Mouse (Mus musculus) ovary, postnatal 14 days (tissue): ENCODE results near the gene Sat2.
"Not testable (repeated sequence)": the region's sequence is repeated elsewhere in the genome, so short reads cannot be mapped to it uniquely, and the experiment has no call there.

ENCODE experiments used
- DNase-seq: peaks from one replicate; pipeline ENCODE4 v3.0.0; 2022; ENCODE audit warnings: low spot score

Sat2 gene

DNA sequence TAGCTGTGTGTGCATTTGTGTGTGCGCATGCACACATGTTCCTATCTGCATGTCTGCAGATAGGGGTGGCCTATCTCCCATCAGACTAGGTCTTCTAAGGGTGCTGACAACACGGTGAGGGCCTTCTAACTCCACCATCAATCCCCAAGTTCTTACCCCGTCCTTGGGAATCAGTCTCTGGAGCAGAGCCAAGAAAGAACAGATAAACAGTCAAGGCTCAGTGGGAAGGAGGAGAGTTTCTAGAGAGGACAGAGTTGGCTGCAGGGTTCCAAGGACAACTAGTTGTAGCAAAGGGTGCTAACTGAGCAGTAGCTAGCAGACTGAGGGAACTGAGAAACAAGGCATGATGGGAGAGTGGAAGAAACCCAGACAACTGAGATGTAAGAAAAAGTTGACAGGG is 20.1 kb upstream of the Sat2 start:
- no peak for DNase-seq

DNA sequence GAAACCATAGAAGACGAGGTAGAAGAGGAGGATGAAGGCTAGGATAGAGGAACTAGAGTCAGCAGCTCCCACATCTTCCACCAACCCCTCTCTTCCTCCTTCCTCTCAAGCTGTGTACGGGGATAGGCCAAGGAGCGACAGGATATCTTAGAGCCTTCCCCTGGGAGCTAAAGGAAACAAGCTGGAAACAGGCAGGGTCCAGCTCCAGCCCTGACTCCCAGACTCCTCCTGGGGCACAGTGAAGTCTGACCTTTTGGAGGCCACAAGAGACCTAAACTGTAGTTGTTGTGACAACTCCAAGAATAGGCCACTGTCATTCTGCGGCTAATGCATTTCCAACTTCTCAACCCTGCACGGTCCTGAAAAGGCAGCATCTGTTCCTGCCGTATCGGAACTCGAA is 18.3 kb upstream of the Sat2 start:
- no peak for DNase-seq

DNA sequence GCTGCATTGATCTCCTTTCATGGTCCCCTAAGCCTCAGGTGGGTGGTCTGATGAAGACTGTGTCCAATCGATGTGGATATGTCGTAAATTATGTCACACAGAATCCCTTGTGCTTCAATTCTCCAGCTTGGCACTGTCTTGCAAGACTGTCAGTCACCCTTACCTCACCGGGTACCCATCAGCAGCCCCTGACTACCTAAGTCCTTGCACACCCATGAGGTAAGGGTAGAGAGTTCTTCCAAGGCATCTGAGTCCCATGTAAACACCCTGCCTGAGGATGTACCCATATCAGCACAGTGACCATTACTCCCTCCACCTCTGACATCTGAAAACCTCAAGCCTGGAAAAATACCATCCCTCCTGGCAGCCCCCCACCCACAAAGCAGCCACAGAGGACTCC is 17.5 kb upstream of the Sat2 start:
- no peak for DNase-seq

DNA sequence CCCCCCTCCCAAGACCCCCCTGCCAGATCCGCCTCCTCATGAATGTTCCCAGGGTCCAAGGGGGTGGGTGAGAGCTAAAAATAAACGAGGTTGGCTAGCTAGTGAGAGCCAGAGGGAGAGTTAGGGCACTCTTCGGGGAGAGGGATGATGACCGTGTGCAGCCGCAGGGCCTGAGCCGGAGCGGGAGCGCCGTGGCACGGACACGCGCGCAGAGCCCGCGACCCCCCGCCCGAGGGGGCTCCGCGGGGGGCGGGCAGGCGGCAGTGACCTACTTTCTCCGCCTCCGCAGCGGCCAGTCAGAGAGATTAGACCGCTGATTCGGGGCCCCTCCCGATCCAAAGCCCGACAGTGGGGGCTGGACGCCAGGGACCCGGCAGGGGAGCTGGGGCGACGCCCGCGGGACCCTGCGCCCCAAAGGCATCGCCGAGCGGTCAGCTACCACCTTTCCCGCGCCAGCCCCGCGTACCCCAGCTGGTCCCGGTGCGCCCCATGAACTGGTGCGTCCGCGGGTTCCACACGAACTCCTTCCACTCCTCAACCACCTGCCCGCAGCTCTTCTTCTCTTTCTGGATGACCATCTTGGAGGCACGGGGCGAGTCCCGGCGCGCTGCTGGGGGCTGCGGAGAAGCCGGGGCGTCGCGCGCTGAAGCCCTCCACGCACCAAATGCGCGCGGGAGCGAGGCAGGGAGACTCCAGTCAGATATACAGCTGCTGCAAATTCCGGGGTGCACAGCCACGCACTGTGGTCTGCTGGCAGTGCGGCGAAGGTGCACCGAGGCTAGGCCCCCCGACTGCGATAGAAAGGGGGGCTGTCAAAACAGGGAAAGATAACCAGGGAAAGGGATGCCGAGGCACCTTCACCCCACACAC is 16.8 kb upstream of the Sat2 start:
- DNase-seq: no peak

DNA sequence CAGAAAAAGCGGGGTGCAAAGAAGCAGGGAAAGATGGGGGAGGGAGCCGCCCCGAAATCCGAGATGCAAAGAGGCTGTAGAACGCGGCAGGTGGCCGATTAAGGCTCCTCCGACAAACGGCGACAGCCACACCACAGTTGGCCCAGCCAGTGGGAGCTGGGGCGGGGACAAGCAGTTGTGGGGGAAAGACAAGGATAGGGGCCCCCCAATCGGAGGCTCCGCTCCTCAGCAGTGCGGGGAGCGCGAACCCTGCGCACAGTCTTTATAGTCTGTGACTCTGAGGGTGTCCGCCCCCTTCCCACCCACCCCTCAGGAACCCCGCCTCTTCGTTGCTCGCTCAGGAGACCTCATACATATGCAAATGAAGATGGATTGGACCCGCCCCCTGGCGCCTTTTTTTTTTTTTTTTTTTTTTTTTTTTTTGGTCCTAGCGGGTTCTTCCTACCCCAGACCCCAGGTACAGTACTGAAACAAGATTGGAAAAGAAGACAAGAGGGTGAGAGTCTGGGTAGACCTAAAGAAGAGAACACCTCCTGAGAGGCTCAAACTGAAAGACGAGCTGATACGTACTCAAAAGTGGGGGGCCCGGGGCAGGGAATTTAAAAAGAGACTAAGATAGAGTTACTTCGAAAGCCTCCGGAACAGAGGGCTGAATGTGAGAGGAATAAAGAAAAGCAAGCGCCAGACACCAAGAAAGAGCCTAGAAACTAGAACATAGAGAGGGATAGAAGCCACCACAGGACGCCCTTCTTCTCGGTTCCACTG is 15.9 kb upstream of the Sat2 start, which contains the start of gene Atp1b2:
TSS of gene Atp1b2 (minus strand) at position 217 of the 765 bp plus-strand sequence.
- peak; percentile 72 for DNase-seq

DNA sequence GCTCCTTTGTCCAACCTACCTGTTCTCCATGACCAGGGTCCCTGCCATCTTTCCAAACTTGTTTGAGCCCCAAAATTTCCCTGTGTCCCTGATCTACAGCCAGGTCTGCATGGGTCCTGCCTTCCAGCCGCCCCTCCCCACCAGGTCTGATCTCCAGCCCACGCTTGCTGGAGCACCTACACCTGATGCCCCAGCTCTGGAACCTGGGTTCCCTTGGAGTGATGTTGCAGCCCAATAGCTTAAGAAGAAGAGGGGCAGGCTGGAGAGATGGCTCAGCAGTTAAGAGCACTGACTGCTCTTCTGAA is 15.4 kb upstream of the Sat2 start:
- no peak for DNase-seq

DNA sequence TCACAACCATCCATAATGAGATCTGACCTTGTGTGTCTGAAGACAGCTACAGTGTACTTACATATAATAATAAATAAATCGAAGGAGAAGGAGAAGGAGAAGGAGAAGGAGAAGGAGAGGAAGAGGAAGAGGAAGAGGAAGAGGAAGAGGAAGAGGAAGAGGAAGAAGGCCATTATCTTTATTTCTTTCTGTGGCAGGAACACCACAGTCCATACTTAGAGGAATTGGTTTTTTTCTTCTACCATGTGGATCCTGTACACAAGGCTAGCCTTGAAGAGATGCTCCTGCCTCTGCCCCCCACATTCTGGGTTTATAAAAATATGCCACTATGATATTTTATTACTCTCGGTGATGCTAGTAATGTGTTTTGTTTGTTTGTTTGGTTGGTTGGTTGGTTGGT is 15.0 kb upstream of the Sat2 start:
- DNase-seq: no peak

DNA sequence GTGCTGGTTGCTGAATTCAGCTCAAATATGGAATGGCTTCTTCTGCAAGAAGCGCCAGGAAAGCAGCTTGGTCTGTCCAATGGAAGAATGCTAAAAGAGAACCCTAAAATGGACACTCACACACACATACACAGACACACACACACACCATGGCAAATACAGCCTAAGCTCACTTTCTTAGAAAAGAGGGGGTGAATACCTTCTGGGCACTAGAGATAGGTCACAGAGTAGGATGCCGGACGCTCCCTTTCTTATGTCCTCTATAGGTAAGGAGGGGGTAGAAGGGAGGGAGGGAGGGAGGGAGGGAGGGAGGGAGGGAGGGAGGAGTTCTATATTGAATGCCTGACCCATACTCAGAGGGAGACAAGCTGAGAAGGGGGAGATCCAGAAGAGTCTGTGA is 13.3 kb upstream of the Sat2 start:
- no peak for DNase-seq

DNA sequence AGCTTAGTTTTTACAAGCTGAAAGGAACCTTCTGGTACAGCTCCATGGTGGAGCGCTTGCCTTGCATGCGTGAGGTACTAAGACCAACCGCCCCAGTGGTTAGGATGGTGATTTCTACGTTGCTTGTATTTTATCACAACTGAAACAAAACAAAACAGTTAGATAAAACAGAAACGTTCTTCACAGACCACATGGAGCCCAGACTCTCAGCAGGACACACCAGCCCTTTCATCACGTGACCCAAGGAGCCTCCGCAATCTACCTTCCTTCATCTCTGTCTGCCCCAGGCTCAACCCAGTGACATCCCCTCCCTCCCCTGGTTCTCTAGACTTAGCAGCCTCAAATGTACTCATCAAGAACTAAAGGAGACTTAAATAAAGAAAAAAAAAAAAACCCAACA is 12.4 kb upstream of the Sat2 start:
- no peak for DNase-seq

DNA sequence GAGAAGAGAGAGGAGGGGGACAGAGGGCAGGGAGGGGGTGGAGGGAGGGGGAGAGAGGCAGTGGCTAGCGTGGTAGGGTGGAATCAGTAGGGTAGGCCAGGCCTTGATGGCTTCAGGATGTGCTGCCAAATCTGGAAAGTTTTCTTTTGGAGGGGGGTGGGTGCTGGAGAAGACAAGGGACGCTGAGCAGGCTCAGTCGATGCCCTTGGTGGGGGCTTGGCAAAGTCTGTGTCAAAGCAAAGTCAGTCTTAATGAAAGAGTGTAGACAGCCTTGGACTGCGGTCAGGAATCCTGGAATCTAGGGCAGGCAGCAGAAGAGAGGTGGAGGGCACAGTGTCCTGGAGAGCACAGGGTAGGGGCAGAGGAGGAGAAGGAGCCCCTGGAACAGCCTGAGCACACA is 10.9 kb upstream of the Sat2 start:
- DNase-seq: no peak

DNA sequence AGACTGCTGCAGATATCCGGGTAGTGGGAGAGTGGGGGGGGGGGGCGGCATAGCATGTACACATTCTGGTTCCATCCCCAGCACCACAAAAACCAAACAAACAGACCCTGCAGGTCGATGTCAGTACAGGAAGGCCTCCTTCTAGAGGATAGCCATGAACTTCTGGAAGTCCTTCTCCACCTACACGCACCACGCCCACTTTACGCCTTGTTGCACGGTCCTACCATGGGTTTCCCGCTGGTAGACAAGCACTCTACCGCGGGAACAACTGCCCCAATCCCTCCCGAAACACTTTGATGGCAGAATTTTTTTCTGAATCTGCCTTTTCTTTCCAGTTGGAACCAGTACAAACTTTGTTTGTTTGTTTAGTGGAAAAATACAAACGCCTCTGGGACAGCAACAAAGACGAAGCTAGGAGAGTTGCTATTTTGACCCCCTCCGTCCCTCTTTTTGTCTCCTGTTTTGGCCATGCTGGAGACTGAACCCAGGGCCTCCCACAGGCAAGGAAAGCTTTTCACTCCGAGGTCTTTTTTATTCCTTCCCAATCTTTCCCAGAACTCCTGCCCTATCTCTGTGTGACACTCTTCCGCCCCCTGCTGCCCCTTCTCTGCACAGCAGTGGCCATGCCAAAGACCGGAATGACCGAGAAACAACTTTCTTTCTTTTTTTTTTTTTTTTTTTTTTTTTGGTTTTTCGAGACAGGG is 8.1 kb upstream of the Sat2 start:
- peak; percentile 92 for DNase-seq

DNA sequence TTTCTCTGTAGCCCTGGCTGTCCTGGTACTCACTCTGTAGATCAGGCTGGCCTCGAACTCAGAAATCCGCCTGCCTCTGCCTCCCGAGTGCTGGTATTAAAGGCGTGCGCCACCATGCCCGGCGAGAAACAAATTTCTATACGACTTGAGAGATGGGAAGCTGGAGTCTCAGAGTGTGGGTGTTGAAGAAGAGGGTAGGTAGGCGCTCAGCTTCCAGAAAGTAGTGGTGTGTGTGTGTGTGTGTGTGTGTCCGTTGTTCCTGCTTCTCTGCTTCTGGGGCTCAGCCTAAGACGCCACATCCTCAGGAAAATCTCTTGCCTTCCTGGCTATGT is 7.6 kb upstream of the Sat2 start:
- DNase-seq: not testable (repeated sequence)

DNA sequence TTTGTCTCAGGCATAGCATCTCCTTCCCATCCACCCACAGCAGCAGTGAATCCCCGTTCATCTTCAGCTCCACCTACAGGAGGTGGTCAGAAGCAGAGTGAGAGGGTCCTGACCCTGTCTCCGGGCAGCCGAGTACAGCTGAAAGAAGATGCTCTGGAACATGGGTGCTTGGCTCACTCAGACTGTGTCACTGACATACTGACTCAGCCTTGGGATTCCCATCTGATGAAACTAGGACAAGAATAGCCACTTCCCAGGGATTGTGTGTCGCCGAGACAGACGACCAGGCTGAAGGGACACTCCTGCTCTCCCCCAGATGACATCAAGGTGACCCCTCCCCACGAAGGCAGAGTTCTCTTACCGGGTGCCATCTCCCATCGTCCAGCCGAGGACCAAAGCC is 5.0 kb upstream of the Sat2 start:
- DNase-seq: no peak

DNA sequence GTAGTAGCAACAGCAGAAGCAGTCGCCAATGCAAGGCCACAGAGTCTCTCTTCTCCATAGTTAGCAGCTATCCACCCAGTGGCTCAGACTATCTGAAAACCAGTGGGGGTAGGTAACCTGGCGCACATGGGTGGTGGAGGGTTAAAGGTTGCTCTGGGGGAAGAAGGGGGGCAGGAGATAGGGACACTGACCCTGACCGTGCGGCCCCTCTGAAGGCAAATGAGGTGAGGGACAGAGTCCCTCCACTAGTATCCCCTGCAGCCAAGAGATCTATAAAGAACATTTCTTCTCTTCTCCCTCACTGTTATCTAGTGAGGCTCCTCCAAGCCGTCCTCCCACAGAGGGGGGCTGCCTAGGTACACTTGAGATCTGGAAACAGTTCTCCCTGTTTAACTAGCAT is 4.0 kb upstream of the Sat2 start, which contains the start of gene Shbg:
TSS of gene Shbg (minus strand) at position 101 of the 400 bp plus-strand sequence.
- DNase-seq: no peak

DNA sequence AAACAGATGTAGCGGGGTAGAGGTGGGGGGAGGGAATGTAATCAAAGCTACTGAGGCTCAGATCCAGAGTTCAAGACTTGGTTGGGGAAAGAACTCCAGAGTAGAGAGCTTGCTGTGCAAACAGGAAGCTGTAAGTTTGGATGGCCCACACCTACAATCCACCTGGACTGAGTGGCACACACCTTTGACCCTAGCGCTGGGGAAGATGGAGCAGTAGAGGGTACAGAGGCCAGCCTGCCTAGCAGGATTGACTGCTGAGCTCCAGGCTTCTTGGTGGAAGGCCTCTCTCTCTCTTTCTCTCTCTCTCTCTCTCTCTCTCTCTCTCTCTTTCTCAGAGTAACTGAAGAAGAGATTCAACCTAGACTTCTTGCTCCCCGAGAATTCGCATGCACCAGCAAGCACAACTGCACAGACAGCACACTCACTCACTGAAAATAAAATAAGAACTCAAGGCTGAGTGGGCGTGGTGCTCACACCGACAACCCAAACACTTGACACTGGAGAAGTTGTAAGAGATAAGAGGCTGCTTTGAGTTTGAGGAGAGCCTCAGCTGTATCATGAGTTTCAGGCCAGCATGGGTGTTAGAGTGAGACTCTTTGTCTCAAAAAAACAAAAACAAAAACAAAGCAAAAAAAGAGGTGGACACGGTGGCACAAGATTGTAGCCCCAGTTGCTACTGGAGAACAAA is 1.3 kb upstream of the Sat2 start:
- no peak for DNase-seq

DNA sequence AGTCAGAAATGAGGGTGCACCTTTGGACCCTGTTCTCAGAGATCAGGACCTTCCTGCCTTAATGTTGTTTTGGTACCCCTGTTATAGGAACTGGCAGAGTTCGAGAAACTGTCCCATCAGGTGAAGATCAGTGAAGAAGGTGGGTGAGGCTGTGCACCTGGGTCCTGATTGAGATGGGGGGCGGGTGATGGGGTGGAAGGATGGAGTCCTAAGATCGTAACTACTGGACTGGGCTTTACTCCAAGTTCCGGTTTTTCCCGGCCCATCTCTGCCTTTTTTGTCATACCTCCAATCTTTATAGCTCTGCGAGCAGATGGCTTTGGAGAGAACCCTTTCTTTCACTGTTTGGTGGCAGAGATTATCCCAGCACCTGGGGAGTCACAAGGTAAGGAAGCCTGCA is 582 bp downstream of the Sat2 start:
- DNase-seq: no peak

DNA sequence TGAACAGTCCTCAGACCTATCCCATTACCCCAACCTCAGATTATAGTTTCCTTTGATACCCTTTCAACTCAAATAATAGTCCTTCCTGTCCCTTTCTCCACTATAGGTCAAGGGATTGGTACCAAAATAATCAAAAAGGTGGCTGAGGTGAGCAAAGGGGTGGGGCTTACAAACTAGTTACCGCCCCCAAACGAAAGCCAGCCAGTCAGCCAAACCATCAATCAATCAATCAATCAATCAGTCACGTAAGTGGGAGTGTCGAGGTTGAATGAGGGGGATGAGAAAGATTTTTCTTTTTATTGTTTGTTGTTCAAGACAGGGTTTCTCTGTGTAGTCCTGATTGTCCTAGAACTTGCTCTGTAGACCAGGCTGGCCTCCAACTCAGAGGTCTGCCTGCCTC is 1.2 kb downstream of the Sat2 start:
- no peak for DNase-seq

DNA sequence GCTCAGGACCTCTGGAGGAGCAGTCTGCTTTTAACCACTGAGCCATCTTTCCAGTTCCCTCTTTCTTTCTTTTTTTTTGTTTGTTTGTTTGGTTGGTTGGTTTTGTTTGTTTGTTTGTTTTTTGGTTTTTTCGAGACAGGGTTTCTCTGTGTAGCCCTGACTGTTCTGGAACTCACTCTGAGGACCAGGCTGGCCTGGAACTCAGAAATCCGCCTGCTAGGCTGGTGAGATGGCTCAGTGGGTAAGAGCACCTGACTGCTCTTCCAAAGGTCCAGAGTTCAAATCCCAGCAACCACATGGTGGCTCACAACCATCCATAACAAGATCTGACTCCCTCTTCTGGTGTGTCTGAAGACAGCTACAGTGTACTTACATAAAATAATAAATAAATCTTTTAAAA is 2.5 kb downstream of the Sat2 start:
- not testable (repeated sequence) for DNase-seq

DNA sequence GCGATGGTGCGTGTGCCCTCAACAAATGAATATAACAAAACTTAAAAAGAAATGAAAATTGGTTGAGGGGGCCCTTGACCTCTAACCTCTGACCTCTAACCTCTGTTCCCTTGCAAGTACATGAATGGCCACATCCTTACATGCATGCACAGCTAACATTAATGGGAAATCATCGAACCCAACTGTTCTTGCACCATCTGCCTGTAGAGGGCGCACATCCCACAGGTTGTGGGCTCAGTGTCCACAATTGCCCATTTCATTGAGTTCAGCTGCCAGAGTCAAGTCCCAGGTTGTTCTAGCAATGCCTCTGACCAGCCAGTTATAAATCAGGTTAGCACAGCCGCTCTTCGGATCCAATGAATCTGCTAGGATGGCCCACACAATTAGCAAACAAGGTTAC is 6.5 kb downstream of the Sat2 start:
- DNase-seq: peak; percentile 69

DNA sequence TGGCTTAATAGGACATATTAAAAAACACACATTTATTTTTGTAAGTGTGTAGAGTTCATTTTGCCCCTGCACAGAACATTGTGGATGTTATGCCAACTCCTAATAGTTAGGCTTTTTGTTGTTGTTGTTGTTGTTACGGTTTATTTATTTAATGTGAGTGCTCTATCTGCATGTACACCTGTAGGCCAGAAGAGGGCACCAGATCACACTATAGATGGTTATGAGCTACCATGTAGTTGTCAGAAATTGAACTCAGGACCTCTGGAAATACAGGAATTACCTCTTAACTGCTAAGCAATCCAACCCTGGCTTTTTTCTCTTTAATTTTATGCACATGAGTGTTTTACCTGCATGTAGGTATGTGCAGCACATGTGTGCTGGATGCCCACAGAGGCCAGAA is 8.0 kb downstream of the Sat2 start:
- no peak for DNase-seq

DNA sequence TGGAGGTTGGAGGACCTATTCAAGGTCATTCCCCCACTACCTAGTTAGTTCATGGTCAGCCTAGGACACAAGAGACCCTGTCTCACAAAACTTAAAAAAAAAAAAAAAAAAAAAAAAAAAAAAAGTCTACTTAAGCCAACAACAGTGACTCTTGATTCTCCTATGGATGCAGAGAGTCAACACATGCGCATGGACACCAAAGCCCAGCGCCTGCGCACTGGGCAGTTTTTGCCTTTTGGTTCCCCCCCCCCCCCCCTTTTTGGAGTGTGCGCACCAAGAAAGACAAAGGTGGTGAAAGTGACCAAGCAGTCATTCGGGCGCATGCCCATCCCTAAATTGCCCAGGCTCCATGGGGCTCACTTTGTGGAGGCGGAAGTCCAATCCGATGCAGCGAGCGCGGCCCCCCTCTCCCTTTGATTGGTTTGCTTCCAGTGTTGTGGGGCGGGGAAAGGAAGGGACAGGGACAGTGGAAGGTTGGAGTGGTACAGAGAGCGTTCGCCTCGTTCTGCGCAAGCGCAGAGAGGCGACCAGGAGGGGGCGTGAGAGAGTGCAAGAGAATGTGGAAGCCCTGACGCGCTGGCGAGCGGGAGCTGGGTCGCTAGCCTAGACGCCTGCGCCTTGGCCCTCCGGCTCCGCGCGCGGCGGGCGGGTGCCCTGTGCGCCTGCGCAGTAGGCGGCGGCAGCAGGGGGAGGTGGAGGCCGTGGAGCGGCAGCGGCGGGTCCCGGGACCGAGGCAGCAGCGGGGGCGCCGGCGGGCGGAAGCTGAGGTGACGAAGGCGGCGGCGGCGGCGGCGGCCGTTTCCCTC is 10.7 kb downstream of the Sat2 start, which contains the start of gene Fxr2:
TSS of gene Fxr2 (plus strand) at position 707 of the 806 bp plus-strand sequence.
- peak; percentile 100 for DNase-seq
